ENCODE assay signal across 8 mouse cellular contexts in genomic region chr10:82761037-82761811, GRCm38 (mm10). TPM values are rescaled to one million over a fixed set of nuclear protein-coding genes. Genes with fewer than 3 reads are reported as not detected.
DNase-seq lines count a peak whose midpoint lies in the region; ATAC-seq and TF ChIP-seq lines count a peak whose summit lies in the region.

No protein-coding gene starts in this region.

- H3K4me1 ChIP-seq in hindbrain, embryonic 10.5 days (replicated peaks), result peaks cover 39% of the 10 kb centered on the region
- peaks cover 7% of the 10 kb centered on the region for H3K4me1 ChIP-seq in hindbrain, embryonic 11.5 days (replicated peaks; ENCODE audit: control insufficient read depth, insufficient read depth, low read length)
- peaks cover 49% of the 10 kb centered on the region for H3K4me1 ChIP-seq in forebrain, embryonic 12.5 days
- H3K4me1 ChIP-seq in limb, embryonic 14.5 days (ENCODE audit: control insufficient read depth, insufficient read depth, low read length), result peaks cover 19% of the 10 kb centered on the region

- no peak overlapping the region for H3K9ac ChIP-seq in hindbrain, embryonic 11.5 days (ENCODE audit: low read depth, low read length)
- peak overlapping the region; percentile 29; the same call in 1 of the 2 replicates for H3K9ac ChIP-seq in forebrain, embryonic 12.5 days
- H3K9ac ChIP-seq in limb, embryonic 14.5 days (ENCODE audit: low read depth, low read length, severe bottlenecking), result 0 out of 2 replicates have a peak overlapping the region, but pooled peaks have one; percentile 34

- no peak overlapping the region for H3K27ac ChIP-seq in hindbrain, embryonic 10.5 days
- no peak overlapping the region for H3K27ac ChIP-seq in hindbrain, embryonic 11.5 days (ENCODE audit: low read depth, low read length)
- H3K27ac ChIP-seq in forebrain, embryonic 12.5 days, result no peak overlapping the region
- H3K27ac ChIP-seq in limb, embryonic 14.5 days (replicated peaks; ENCODE audit: low read depth, low read length), result no peak overlapping the region

- WGBS in hindbrain, embryonic 10.5 days, result 90% methylated on average over 9 of the region's 9 CpGs
- WGBS in hindbrain, embryonic 11.5 days, result 90% methylated on average over 9 of the region's 9 CpGs
- 87% methylated on average over 9 of the region's 9 CpGs for WGBS in forebrain, embryonic 12.5 days
- WGBS in limb, embryonic 14.5 days, result 77% methylated on average over 9 of the region's 9 CpGs

- TF ChIP-seq POLR2A in brain, embryonic 14.5 days (IDR thresholded peaks at IDR 0.05; ENCODE audit: borderline replicate concordance, extremely low read depth, insufficient read depth, insufficient read length, poor library complexity, severe bottlenecking), result no peak
- no peak for TF ChIP-seq POLR2A in limb, embryonic 14.5 days (IDR thresholded peaks at IDR 0.05; ENCODE audit: borderline replicate concordance, extremely low read depth, insufficient read depth, insufficient read length)

- no peak for DNase-seq in hindbrain, embryonic 10.5 days (ENCODE audit: low spot score)
- no peak for DNase-seq in hindbrain, embryonic 11.5 days (ENCODE audit: low spot score)
- DNase-seq in brain, embryonic 14.5 days (ENCODE audit: low read depth), result peak; percentile 82
- no peak for DNase-seq in limb, embryonic 14.5 days (ENCODE audit: low spot score)
- DNase-seq in thymus, postnatal 4 days, result no peak
- DNase-seq in lung, postnatal 4 days, result no peak
- DNase-seq in frontal cortex, postnatal 14 days (ENCODE audit: low spot score in 2 of 2), result no peak

- no peaks in the 10 kb centered on the region for H3K9me3 ChIP-seq in hindbrain, embryonic 10.5 days
- no peaks in the 10 kb centered on the region for H3K9me3 ChIP-seq in hindbrain, embryonic 11.5 days (ENCODE audit: control insufficient read depth, low read length)
- no peaks in the 10 kb centered on the region for H3K9me3 ChIP-seq in forebrain, embryonic 12.5 days
- H3K9me3 ChIP-seq in limb, embryonic 14.5 days (ENCODE audit: control insufficient read depth, low read length), result no peaks in the 10 kb centered on the region

- H3K4me2 ChIP-seq in hindbrain, embryonic 11.5 days (replicated peaks; ENCODE audit: low read depth, low read length), result no peak overlapping the region; the same call in 1 of the 2 replicates
- peak overlapping the region; percentile 24; the same call in 1 of the 2 replicates for H3K4me2 ChIP-seq in forebrain, embryonic 12.5 days
- H3K4me2 ChIP-seq in limb, embryonic 14.5 days (replicated peaks; ENCODE audit: low read depth, low read length, severe bottlenecking), result no peak overlapping the region

- no peaks in the 10 kb centered on the region for H3K27me3 ChIP-seq in hindbrain, embryonic 10.5 days (ENCODE audit: insufficient read depth, poor library complexity, severe bottlenecking)
- no peaks in the 10 kb centered on the region for H3K27me3 ChIP-seq in hindbrain, embryonic 11.5 days (ENCODE audit: control insufficient read depth, insufficient read depth, low read length)
- H3K27me3 ChIP-seq in forebrain, embryonic 12.5 days, result no peaks in the 10 kb centered on the region
- no peaks in the 10 kb centered on the region for H3K27me3 ChIP-seq in limb, embryonic 14.5 days (ENCODE audit: control insufficient read depth, insufficient read depth, low read length)

- peaks cover 55% of the 10 kb centered on the region for H3K36me3 ChIP-seq in hindbrain, embryonic 10.5 days
- peaks cover 10% of the 10 kb centered on the region for H3K36me3 ChIP-seq in hindbrain, embryonic 11.5 days (ENCODE audit: control insufficient read depth, insufficient read depth, low read length)
- H3K36me3 ChIP-seq in forebrain, embryonic 12.5 days (replicated peaks), result peaks cover 52% of the 10 kb centered on the region
- H3K36me3 ChIP-seq in limb, embryonic 14.5 days (ENCODE audit: control insufficient read depth, insufficient read depth, low read length), result peaks cover 46% of the 10 kb centered on the region

- ATAC-seq in hindbrain, embryonic 11.5 days (ENCODE audit: low FRiP score), result no peak
- no peak for ATAC-seq in forebrain, embryonic 12.5 days (ENCODE audit: low FRiP score)
- no peak for ATAC-seq in limb, embryonic 14.5 days (ENCODE audit: low FRiP score, low read depth)

- H3K4me3 ChIP-seq in hindbrain, embryonic 10.5 days, result peak overlapping the region; percentile 21
- H3K4me3 ChIP-seq in hindbrain, embryonic 11.5 days (ENCODE audit: low read depth, low read length), result no peak overlapping the region
- no peak overlapping the region for H3K4me3 ChIP-seq in forebrain, embryonic 12.5 days (replicated peaks)
- no peak overlapping the region for H3K4me3 ChIP-seq in limb, embryonic 14.5 days (replicated peaks; ENCODE audit: low read length)

- TF ChIP-seq CTCF in brain, embryonic 14.5 days (IDR thresholded peaks at IDR 0.05; ENCODE audit: borderline replicate concordance, extremely low read depth, insufficient read depth, insufficient read length), result no peak

RNA-seq across cellular contexts. Expression of gene Nfyb, which starts 2.7 kb away (rescaled TPM):
- polyA plus RNA-seq in hindbrain, embryonic 10.5 days (2016; fragmentation: Nextera tagmentation; extraction: Ambion mirVana), result 42.5 and 56.2 TPM in 2 replicates
- 60.7 and 68.2 TPM in 2 replicates for polyA plus RNA-seq in hindbrain, embryonic 11.5 days (2014; fragmentation: Nextera tagmentation; extraction: Ambion mirVana)
- 55.7 and 64.5 TPM in 2 replicates for polyA plus RNA-seq in brain, embryonic 14.5 days (2012; rRNA removed)
- polyA plus RNA-seq in forebrain, embryonic 12.5 days (2016; fragmentation: Nextera tagmentation; extraction: Ambion mirVana), result 68.7 and 72.8 TPM in 2 replicates
- 41.3 and 41.5 TPM in 2 replicates for polyA plus RNA-seq in limb, embryonic 14.5 days (2012; rRNA removed)
- 41.0 and 54.2 TPM in 2 replicates for polyA plus RNA-seq in limb, embryonic 14.5 days (2014; fragmentation: Nextera tagmentation; extraction: Ambion mirVana)
